Mouse (Mus musculus) small intestine, adult 2 months (tissue): ENCODE measurements around the gene Acyp2.

Experiments used
- CTCF ChIP-seq: fragments of 200-500 bp; IDR thresholded peaks from 2 replicates; pipeline ENCODE4 v1.5.1; 2012; ENCODE audit warnings: low read depth, mild to moderate bottlenecking, control low read depth, inconsistent platforms, low read length, moderate library complexity, mixed read lengths; ENCODE audit not compliant: insufficient replicate concordance, insufficient read length; ENCODE audit errors: extremely low read depth
- POLR2A ChIP-seq: fragments of 200-500 bp; IDR thresholded peaks from 2 replicates; pipeline ENCODE4 v1.6.1; 2012; ENCODE audit warnings: low read depth, mild to moderate bottlenecking, control low read depth, inconsistent platforms, low read length, moderate library complexity

DNA sequence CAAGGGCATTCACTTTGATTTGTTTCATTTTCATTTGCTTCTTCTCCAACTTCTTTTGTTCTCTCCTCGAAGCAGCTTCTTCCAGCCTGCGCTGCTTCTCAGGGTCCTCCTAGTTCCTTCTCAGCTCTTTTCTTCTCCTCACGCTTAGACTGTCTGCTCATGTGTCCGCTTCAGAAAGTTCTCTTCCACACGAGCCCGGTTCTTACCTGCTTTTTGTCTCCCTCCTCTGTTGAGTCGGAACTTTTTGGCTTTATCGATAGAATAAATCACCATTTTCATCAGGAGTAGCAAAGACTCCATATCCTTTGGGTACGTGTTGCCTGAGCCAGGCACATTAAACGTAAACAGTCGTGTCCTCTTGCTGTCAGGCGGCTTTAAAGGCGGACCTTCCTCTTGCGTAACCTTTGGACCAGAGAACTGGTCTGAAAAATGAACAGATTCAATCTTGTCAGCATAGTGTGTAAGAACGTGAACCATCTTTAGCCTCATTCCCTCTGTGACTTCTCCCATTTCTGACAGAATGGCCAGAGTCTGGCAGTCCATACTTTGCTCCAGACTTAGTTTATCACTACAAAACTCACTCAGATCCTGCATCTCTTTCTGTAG is 76.5 kb downstream of the Acyp2 start:
- no peak for TF ChIP-seq CTCF
- no peak for TF ChIP-seq POLR2A
